Mouse (Mus musculus): ENCODE measurements around the gene Glce.

The Glce gene

GRCm38 (mm10) chr9:62122508-62123215 is at the start of gene Glce:
Gene Glce, minus strand, starts transcription at chr9:62122655.
- peak; percentile 99 for DNase-seq

- DNase-seq: no peak
Observed at GRCm38 (mm10) chr9:62172239-62172638, 49.8 kb upstream of the Glce start.

- DNase-seq: no peak
Observed at GRCm38 (mm10) chr9:62170921-62171320, 48.5 kb upstream of the Glce start.

GRCm38 (mm10) chr9:62166621-62167020 is 44.2 kb upstream of the Glce start:
- no peak for DNase-seq

GRCm38 (mm10) chr9:62166186-62166585 is 43.7 kb upstream of the Glce start:
- no peak for DNase-seq

GRCm38 (mm10) chr9:62162889-62163291 is 40.4 kb upstream of the Glce start:
- DNase-seq: no peak

GRCm38 (mm10) chr9:62160788-62161187 is 38.3 kb upstream of the Glce start:
- no peak for DNase-seq

- no peak for DNase-seq
Observed at GRCm38 (mm10) chr9:62158746-62159145, 36.3 kb upstream of the Glce start.

GRCm38 (mm10) chr9:62155821-62156220 is 33.4 kb upstream of the Glce start:
- DNase-seq: no peak

- DNase-seq: no peak
Observed at GRCm38 (mm10) chr9:62155400-62155799, 32.9 kb upstream of the Glce start.

- DNase-seq: no peak
Observed at GRCm38 (mm10) chr9:62154956-62155355, 32.5 kb upstream of the Glce start.

GRCm38 (mm10) chr9:62154551-62154950 is 32.1 kb upstream of the Glce start:
- no peak for DNase-seq

GRCm38 (mm10) chr9:62153263-62153662 is 30.8 kb upstream of the Glce start:
- no peak for DNase-seq

- no peak for DNase-seq
Observed at GRCm38 (mm10) chr9:62152506-62152905, 30.1 kb upstream of the Glce start.

GRCm38 (mm10) chr9:62145198-62145597 is 22.7 kb upstream of the Glce start:
- DNase-seq: no peak

GRCm38 (mm10) chr9:62143428-62143827 is 21.0 kb upstream of the Glce start:
- no peak for DNase-seq

GRCm38 (mm10) chr9:62139027-62139426 is 16.6 kb upstream of the Glce start:
- DNase-seq: no peak

GRCm38 (mm10) chr9:62137259-62137658 is 14.8 kb upstream of the Glce start:
- no peak for DNase-seq

- no peak for DNase-seq
Observed at GRCm38 (mm10) chr9:62132005-62132782, 9.7 kb upstream of the Glce start.

- DNase-seq: no peak
Observed at GRCm38 (mm10) chr9:62130746-62131145, 8.3 kb upstream of the Glce start.

GRCm38 (mm10) chr9:62128056-62128455 is 5.6 kb upstream of the Glce start:
- no peak for DNase-seq

GRCm38 (mm10) chr9:62125986-62126575 is 3.6 kb upstream of the Glce start:
- no peak for DNase-seq

GRCm38 (mm10) chr9:62124266-62124665 is 1.8 kb upstream of the Glce start:
- no peak for DNase-seq

GRCm38 (mm10) chr9:62123496-62123895 is 1.0 kb upstream of the Glce start:
- no peak for DNase-seq

Measured in thymus, postnatal 25 days (tissue).